Mouse (Mus musculus) layer of hippocampus, adult 8-10 months (tissue): ENCODE measurements around the gene Srrm3. TPM values are rescaled to one million over a fixed set of nuclear protein-coding genes. Genes with fewer than 3 reads are reported as not detected.

Source experiments
- microRNA-seq, 2 experiments: library from miRNA; unstranded; fragments of <30 nt; microRNA quantifications; one replicate each; pipeline ENCODE4 v1.2.0; 2022
- total RNA-seq, 4 experiments: library from RNA; stranded (reverse); gene quantifications; 2 replicates each; pipeline ENCODE4 v1.2.4; 2022

Srrm3 gene
- total RNA-seq, 4 experiments from 2014 or later, result 59.8 to 90.9 (median 72.0) TPM

Small RNA genes lying within 50 kb of the gene (microRNA-seq; reads per million reads assigned to microRNA genes)
- 0 reads per million in 2 experiments for gene Gm23268

Other genes with a start within 250 kb of the Srrm3 start
- not detected for gene Ccl26, start 243.3 kb upstream of the Srrm3 start, total RNA-seq
- gene Ccl24, start 233.8 kb upstream of the Srrm3 start, total RNA-seq, result under 1 TPM in 1 of 4 experiments, not detected in 3; 0.61 TPM
- gene Rhbdd2, start 174.3 kb upstream of the Srrm3 start, total RNA-seq, result 10 to 100 TPM; 80.8 to 90.5 (median 88.2) TPM
- 100 to 1,000 TPM in 3 of 4 experiments, 10 to 100 TPM in 1; 93.4 to 111 (median 107) TPM for gene Por, start 136.9 kb upstream of the Srrm3 start, total RNA-seq
- gene Tmem120a, start 62.4 kb upstream of the Srrm3 start, total RNA-seq, result 10 to 100 TPM; 15.7 to 20.4 (median 17.3) TPM
- under 1 TPM in 2 of 4 experiments, not detected in 2; 0.73 to 0.85 TPM for gene Styxl1, start 28.5 kb upstream of the Srrm3 start, total RNA-seq
- gene Mdh2, start 28.4 kb upstream of the Srrm3 start, total RNA-seq, result 100 to 1,000 TPM; 392 to 413 (median 402) TPM
- 10 to 100 TPM; 17.8 to 30.2 (median 23.0) TPM for gene Hspb1, start 81.0 kb downstream of the Srrm3 start, total RNA-seq
- gene Ywhag, start 127.7 kb downstream of the Srrm3 start, total RNA-seq, result 1,000 to 10,000 TPM; 1,040 to 1,170 (median 1,116) TPM
- gene Ssc4d, start 167.6 kb downstream of the Srrm3 start, total RNA-seq, result 1 to 10 TPM in 2 of 4 experiments, under 1 TPM in 2; 0.76 to 1.7 (median 0.99) TPM
- not detected for gene Zp3, start 173.2 kb downstream of the Srrm3 start, total RNA-seq
- gene Dtx2, start 187.9 kb downstream of the Srrm3 start, total RNA-seq, result 10 to 100 TPM in 2 of 4 experiments, 1 to 10 TPM in 2; 8.3 to 11.1 (median 9.8) TPM
- not detected for gene Upk3b, start 231.6 kb downstream of the Srrm3 start, total RNA-seq
- gene Upk3bl, start 247.6 kb downstream of the Srrm3 start, total RNA-seq, result under 1 TPM in 2 of 4 experiments, not detected in 2; 0.43 to 0.63 TPM